Mouse (Mus musculus) cerebellum, adult 9-11 months (tissue): ENCODE measurements around the gene Rpl22.

Source experiments
- DNase-seq: peaks from one replicate; pipeline ENCODE4 v3.0.0; 2022

Gene Rpl22

GRCm38 (mm10) chr4:152325574-152326411, at the start of gene Rpl22:
Rpl22 (plus strand) TSS chr4:152325742.
- DNase-seq, result peak; percentile 97

GRCm38 (mm10) chr4:152276389-152277347, 48.9 kb upstream of the Rpl22 start:
- peak; percentile 79 for DNase-seq

- DNase-seq, result no peak
Observed at GRCm38 (mm10) chr4:152277916-152278315, 47.6 kb upstream of the Rpl22 start.

GRCm38 (mm10) chr4:152278986-152279385, 46.6 kb upstream of the Rpl22 start:
- DNase-seq, result no peak

GRCm38 (mm10) chr4:152281601-152282000, 43.9 kb upstream of the Rpl22 start:
- peak; percentile 47 for DNase-seq

- DNase-seq, result peak; percentile 62
Observed at GRCm38 (mm10) chr4:152282721-152283120, 42.8 kb upstream of the Rpl22 start.

- peak; percentile 87 for DNase-seq
Observed at GRCm38 (mm10) chr4:152283186-152283950, 42.2 kb upstream of the Rpl22 start.

- DNase-seq, result peak; percentile 86
Observed at GRCm38 (mm10) chr4:152285505-152285904, 40.0 kb upstream of the Rpl22 start.

GRCm38 (mm10) chr4:152286183-152286582, 39.4 kb upstream of the Rpl22 start:
- peak; percentile 68 for DNase-seq

GRCm38 (mm10) chr4:152286887-152287286, 38.7 kb upstream of the Rpl22 start:
- peak; percentile 54 for DNase-seq

GRCm38 (mm10) chr4:152287317-152288120, 38.0 kb upstream of the Rpl22 start:
- peak; percentile 42 for DNase-seq

- peak; percentile 30 for DNase-seq
Observed at GRCm38 (mm10) chr4:152288398-152288945, 37.1 kb upstream of the Rpl22 start.

- DNase-seq, result no peak
Observed at GRCm38 (mm10) chr4:152290385-152290784, 35.2 kb upstream of the Rpl22 start.

GRCm38 (mm10) chr4:152290991-152291390, 34.6 kb upstream of the Rpl22 start:
- no peak for DNase-seq

- no peak for DNase-seq
Observed at GRCm38 (mm10) chr4:152291562-152291961, 34.0 kb upstream of the Rpl22 start, which contains the start of gene Hes3. Hes3 (minus strand) TSS chr4:152291662.

GRCm38 (mm10) chr4:152292102-152292765, 33.3 kb upstream of the Rpl22 start:
- no peak for DNase-seq

- DNase-seq, result no peak
Observed at GRCm38 (mm10) chr4:152294188-152294929, 31.2 kb upstream of the Rpl22 start.

- no peak for DNase-seq
Observed at GRCm38 (mm10) chr4:152295916-152296315, 29.6 kb upstream of the Rpl22 start.

GRCm38 (mm10) chr4:152296371-152296770, 29.2 kb upstream of the Rpl22 start:
- no peak for DNase-seq
